Mouse (Mus musculus): ENCODE results near the gene Limk1.

DNA sequence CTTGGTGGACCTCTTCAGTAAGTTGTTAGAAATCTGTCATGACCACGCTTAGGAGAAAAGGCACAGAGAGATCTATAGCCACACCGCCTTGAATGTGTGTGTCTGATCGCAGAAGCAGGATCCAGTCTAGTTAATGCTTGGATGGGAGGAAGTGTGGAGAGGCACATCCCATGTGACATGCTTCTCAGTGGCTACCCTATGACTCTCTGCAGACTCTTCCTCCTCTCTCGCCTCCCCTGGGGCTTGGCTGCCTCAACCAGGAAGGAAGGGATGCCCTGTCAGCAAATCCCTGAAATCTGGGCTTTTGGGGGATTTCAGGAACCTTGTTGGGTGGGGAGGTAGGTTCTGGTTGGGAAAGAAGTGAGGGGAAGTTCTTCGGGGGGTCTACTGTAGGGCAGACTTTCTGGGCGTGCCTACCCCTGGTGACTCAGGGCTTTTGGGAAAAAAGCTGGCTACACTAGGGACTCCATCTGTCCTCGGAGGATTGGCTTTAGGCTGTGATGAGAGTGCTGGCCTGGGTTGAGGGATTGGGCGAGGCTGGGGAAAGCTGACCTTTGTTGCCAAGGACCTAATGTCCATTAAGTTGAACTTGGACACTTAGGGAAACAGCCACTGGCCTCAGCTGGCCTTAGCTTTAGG lies 38.7 kb upstream of the Limk1 start:
- TF ChIP-seq CTCF (conservative IDR thresholded peaks at IDR 0.05; ENCODE audit: insufficient read depth, insufficient read length, low read depth, low read length): no peak
- no peak for TF ChIP-seq POLR2A (IDR thresholded peaks at IDR 0.05; ENCODE audit: low read depth, low read length)

Data from kidney, adult 2 months (tissue).